Mouse (Mus musculus) ES-E14 (cell line): ENCODE measurements at regions not wholly inside any gene's neighbourhood (a gene's known extent, or its start where the extent isn't known, plus 50 kb on each side); places are given as distances from the start of the nearest gene placed in this dataset.

Source experiments
- CHD2 ChIP-seq: IDR thresholded peaks from 2 replicates; pipeline ENCODE4 v1.6.1; 2014; ENCODE audit warnings: mild to moderate bottlenecking, low read depth, low read length, inconsistent platforms
- HCFC1 ChIP-seq: IDR thresholded peaks from 2 replicates; pipeline ENCODE4 v1.6.1; 2012; ENCODE audit warnings: low read length, inconsistent platforms, borderline replicate concordance; ENCODE audit not compliant: insufficient read depth
- MAFK ChIP-seq: IDR thresholded peaks from 2 replicates; pipeline ENCODE4 v1.6.1; 2014; ENCODE audit warnings: mild to moderate bottlenecking, low read depth, low read length, inconsistent platforms; ENCODE audit not compliant: insufficient read depth
- ZC3H11A ChIP-seq: IDR thresholded peaks from 2 replicates; pipeline ENCODE4 v1.6.1; 2012; ENCODE audit warnings: low read depth, mild to moderate bottlenecking, inconsistent platforms, low read length, borderline replicate concordance
- ZNF384 ChIP-seq: IDR thresholded peaks from 2 replicates; pipeline ENCODE4 v1.6.1; 2012; ENCODE audit warnings: low read depth, low read length, inconsistent platforms

- no peak for TF ChIP-seq MAFK
- TF ChIP-seq HCFC1, result no peak
- no peak for TF ChIP-seq ZNF384
- no peak for TF ChIP-seq CHD2
- no peak for TF ChIP-seq ZC3H11A
These were observed 108.9 kb upstream of the Ptch1 start for GRCm38 (mm10) chr13:63682341-63682740.
